Mouse (Mus musculus): ENCODE data around the gene Adam12.

DNA sequence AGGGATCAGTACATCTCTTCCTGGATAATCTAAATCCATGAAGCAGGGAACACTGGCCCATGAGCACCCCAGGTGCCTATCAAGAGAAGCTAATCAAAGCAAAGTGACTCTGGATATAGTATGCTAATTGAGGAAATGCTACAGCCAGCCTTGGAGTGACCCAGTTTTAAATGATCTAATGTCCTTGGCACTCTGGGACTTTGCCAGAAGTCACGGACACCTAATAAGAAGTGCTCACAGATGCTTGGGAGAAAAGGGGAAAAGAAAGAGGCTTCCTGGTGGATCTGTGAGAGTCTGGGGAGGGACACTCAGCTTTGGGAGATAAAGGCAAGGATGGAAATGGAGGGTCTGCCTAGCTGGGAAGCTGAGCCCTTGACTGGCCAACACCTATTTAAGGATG, 181.6 kb downstream of the Adam12 start:
- TF ChIP-seq POLR2A (IDR thresholded peaks at IDR 0.05; ENCODE audit: borderline replicate concordance, insufficient read depth, low read length) (no peak), CTCF (IDR thresholded peaks at IDR 0.05; ENCODE audit: borderline replicate concordance, insufficient read depth, low read depth, low read length) (no peak)

All from cerebellum, adult 2 months (tissue).